Mouse (Mus musculus): ENCODE measurements at regions not wholly inside any gene's neighbourhood (a gene's known extent, or its start where the extent isn't known, plus 50 kb on each side); places are given as distances from the start of the nearest gene placed in this dataset.

GRCm38 (mm10) chr9:68403516-68403915, 250.1 kb upstream of the Rora start:
- no peak for TF ChIP-seq POLR2A (IDR thresholded peaks at IDR 0.05; ENCODE audit: borderline replicate concordance, insufficient read depth, low read length)
- TF ChIP-seq CTCF (IDR thresholded peaks at IDR 0.05; ENCODE audit: borderline replicate concordance, insufficient read depth, low read depth, low read length), result no peak
